Mouse (Mus musculus) E14TG2a.4 (cell line): ENCODE data around the gene Itga2.

Experiments used
- H3K27me3 ChIP-seq: 2 replicates; pipeline ENCODE4 v1.6.1; 2014; ENCODE audit warnings: low read length, control low read depth; ENCODE audit not compliant: insufficient read depth
- H3K36me3 ChIP-seq: 2 replicates; pipeline ENCODE4 v1.6.1; 2014; ENCODE audit warnings: low read length, control low read depth; ENCODE audit not compliant: insufficient read depth
- H3K4me1 ChIP-seq: replicated peaks from 2 replicates; pipeline ENCODE4 v1.6.1; 2014; ENCODE audit warnings: low read depth, low read length, control low read depth
- H3K4me3 ChIP-seq: replicated peaks from 2 replicates; pipeline ENCODE4 v1.5.1; 2014; ENCODE audit warnings: mild to moderate bottlenecking, low read length
- H3K9me3 ChIP-seq: 2 replicates; pipeline ENCODE4 v1.6.1; 2014; ENCODE audit warnings: low read length, control low read depth
- CTCF ChIP-seq: conservative IDR thresholded peaks from 2 replicates; pipeline ENCODE4 v1.5.1; 2014; ENCODE audit warnings: low read length
- NANOG ChIP-seq: IDR thresholded peaks from 2 replicates; pipeline ENCODE4 v1.6.1; 2014; ENCODE audit warnings: borderline replicate concordance, low read length, mixed read lengths
- POU5F1 ChIP-seq: IDR thresholded peaks from 2 replicates; pipeline ENCODE4 v1.6.1; 2014; ENCODE audit warnings: low read length, borderline replicate concordance

Itga2 gene

DNA sequence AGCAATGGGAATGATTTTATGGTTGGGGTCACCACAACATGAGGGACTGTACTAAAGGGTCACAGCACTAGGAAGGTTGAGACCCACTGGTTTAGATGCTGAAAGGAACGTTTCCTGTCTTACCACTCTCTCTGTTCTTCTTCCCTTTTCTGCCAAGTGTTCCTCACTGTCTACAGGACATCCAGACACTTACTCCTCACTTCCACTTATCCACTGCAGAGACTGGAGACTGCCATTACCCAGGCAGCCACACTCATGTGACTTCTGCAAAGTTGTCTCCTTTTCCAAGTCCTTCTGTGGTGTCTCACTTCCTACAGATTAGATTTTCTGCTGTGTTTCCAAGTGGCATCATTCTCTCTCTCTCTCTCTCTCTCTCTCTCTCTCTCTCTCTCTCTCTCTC lies 7.1 kb downstream of the Itga2 start:
- H3K36me3 ChIP-seq: no peaks in the 10 kb centered on the region
- TF ChIP-seq NANOG (no peak), CTCF (no peak), POU5F1 (no peak)
- H3K9me3 ChIP-seq: no peaks in the 10 kb centered on the region

DNA sequence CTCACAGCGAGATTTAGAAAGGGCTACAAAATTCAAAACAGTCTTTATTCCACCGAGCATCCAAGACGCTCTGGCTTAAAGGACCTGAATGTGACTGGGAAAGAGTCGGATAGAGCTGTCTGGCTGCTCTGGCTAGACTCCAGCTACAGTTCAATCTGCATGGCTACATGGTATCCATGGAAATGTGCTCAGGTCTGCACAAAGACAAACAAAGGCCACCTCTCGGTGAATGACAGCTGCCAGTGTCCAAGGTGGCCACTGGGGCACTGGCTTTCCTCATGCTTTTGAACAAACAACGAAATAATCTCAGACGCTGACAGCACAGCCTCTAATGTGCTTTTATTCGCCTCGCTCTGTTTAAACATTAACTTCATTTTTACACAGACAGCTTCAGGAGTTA lies 8.6 kb downstream of the Itga2 start:
- H3K4me3 ChIP-seq: no peak overlapping the region
- TF ChIP-seq POU5F1: no peak
- H3K36me3 ChIP-seq: no peaks in the 10 kb centered on the region
- H3K27me3 ChIP-seq: peaks cover 11% of the 10 kb centered on the region; the same call in 1 of the 2 replicates
- H3K9me3 ChIP-seq: no peaks in the 10 kb centered on the region
- no peaks in the 10 kb centered on the region for H3K4me1 ChIP-seq

More for the DNA sequence above, 7.1 kb downstream of the Itga2 start:
- Histone ChIP-seq H3K4me3 (no peak overlapping the region), H3K27me3 (peaks cover 16% of the 10 kb centered on the region), H3K4me1 (no peaks in the 10 kb centered on the region)

DNA sequence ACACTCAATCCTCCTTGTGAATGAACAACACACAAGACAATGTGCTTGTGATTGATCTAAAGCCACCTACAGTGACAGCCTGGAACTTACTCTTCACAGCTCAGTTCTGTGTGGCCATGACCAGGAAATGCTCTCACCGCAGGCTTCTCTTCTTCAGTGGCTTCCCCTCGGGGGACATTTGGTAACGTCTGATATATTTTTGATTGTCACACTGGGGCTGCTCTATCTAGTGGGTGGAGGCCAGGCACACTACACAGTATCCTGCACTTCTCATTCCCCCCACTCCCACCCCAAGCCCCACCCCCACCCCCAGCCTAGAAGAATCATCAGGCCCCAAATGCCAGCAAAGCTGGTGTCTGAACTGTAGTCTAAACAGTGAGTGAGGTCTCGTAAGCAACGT lies 16.1 kb downstream of the Itga2 start:
- TF ChIP-seq POU5F1 (no peak), CTCF (no peak), NANOG (no peak)
- Histone ChIP-seq H3K4me1 (no peaks in the 10 kb centered on the region), H3K9me3 (0 out of 2 replicates have a peak, but pooled peaks cover 8% of the 10 kb centered on the region), H3K27me3 (no peaks in the 10 kb centered on the region), H3K4me3 (no peak overlapping the region), H3K36me3 (no peaks in the 10 kb centered on the region)

DNA sequence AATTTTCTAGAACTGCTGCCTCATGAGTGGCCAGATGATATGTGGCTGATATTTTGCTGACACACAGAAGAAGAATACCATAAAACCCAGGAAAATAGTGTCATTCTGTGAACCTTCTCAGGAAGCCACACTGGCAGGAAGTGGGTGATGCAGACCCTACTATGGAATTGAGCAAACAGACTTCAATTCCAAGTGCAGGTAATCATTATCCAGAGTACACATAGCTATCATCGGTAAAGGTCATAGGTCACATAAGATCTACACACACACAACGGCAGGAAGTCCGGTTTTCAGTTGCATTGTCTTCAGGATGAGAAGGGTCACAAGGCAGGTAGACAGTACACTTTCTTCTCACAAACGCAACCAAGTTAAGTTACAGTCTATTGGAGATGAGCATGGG lies 16.9 kb downstream of the Itga2 start:
- no peak for TF ChIP-seq NANOG
- no peak for TF ChIP-seq POU5F1
- TF ChIP-seq CTCF: no peak
- Histone ChIP-seq H3K36me3 (no peaks in the 10 kb centered on the region), H3K9me3 (0 out of 2 replicates have a peak, but pooled peaks cover 8% of the 10 kb centered on the region), H3K27me3 (no peaks in the 10 kb centered on the region), H3K4me3 (no peak overlapping the region), H3K4me1 (no peaks in the 10 kb centered on the region)

DNA sequence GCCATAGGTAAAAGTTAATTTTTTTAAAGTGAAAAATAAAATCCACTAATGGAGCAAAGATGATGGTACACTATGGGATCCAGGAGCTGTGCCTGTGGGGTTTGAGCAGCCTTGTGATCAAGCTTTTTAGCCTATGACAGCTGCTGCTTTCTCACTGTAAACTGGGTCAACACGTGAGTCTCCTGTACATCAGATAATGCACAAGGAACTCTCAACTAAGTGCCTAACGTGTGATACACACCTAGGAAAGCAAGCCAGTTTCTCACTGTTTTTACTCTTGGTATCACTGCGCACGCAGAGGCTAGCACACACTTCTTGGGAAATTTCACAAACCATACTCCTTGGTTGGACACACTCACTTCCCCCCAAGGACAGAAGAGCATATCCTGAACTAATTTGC lies 17.3 kb downstream of the Itga2 start:
- 0 out of 2 replicates have a peak, but pooled peaks cover 8% of the 10 kb centered on the region for H3K9me3 ChIP-seq
- H3K4me3 ChIP-seq: no peak overlapping the region
- no peaks in the 10 kb centered on the region for H3K27me3 ChIP-seq
- H3K4me1 ChIP-seq: no peaks in the 10 kb centered on the region
- TF ChIP-seq POU5F1 (no peak), CTCF (no peak), NANOG (no peak)
- H3K36me3 ChIP-seq: no peaks in the 10 kb centered on the region

DNA sequence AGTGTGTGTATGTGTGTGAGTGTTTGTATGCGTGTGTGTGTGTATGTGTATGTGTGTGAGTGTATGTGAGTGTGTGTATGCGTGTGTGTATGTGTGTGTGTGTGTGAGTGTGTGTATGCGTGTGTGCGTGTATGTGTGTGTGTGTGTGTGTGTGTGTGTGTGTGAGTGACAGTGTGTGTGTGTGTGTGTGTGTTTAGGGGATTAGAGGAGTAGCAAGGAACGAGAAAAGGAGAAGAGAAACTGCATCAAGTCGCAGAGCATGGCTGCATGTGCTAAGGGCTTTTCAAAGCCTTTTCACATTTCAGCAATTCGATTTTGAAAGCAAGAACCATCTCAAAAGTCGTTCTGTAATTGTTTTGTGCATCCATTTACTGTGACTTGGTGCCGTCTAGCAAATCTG lies 21.3 kb downstream of the Itga2 start:
- Histone ChIP-seq H3K4me1 (no peaks in the 10 kb centered on the region), H3K4me3 (no peak overlapping the region), H3K27me3 (no peaks in the 10 kb centered on the region), H3K36me3 (no peaks in the 10 kb centered on the region), H3K9me3 (0 out of 2 replicates have a peak, but pooled peaks cover 8% of the 10 kb centered on the region)
- TF ChIP-seq NANOG: no peak
- no peak for TF ChIP-seq POU5F1
- no peak for TF ChIP-seq CTCF

DNA sequence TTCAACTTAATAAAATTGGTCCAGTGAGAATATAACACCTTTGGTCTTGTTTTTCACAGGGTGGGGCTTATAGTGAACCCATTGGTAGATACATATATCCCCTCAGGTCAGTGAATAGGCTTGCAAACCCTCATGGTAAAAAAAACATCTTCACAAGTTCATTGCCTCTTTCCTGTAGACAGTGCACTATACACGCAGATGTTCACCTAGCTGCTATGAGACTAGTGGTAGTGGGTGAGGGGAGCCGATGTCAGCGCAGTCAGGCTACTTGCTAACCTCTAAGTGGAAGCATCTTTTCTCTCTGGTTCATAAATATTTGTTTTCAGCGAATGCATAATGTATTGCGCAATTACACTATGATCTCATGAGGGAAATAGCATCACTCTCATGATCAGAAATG lies 22.4 kb downstream of the Itga2 start:
- Histone ChIP-seq H3K4me3 (no peak overlapping the region), H3K9me3 (0 out of 2 replicates have a peak, but pooled peaks cover under 1% of the 10 kb centered on the region), H3K4me1 (no peaks in the 10 kb centered on the region), H3K27me3 (no peaks in the 10 kb centered on the region), H3K36me3 (no peaks in the 10 kb centered on the region)
- no peak for TF ChIP-seq POU5F1
- no peak for TF ChIP-seq NANOG
- TF ChIP-seq CTCF: no peak; the same call in 1 of the 2 replicates

DNA sequence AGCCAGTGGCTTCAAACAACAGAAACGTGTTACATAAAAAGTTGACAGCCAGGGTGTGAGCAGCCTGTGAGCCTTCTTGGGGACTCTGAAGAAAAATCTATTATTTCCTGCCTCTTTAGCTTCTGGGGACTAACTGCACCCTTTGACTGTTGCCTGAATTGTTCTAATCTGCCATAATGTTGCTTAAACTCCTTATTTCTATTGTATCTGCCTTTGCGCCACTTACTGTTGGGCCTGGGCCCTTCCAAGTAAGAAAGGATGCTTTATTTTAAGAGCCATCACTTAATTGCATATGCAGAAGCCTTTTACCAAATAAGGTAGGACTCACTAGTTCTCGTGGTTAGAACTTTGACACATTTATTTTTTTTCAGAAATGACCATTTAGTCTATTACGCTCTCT lies 24.0 kb downstream of the Itga2 start:
- H3K4me1 ChIP-seq: no peaks in the 10 kb centered on the region
- no peak overlapping the region for H3K4me3 ChIP-seq
- H3K27me3 ChIP-seq: no peaks in the 10 kb centered on the region
- TF ChIP-seq NANOG (no peak), CTCF (no peak), POU5F1 (no peak)
- no peaks in the 10 kb centered on the region for H3K36me3 ChIP-seq
- H3K9me3 ChIP-seq: no peaks in the 10 kb centered on the region

DNA sequence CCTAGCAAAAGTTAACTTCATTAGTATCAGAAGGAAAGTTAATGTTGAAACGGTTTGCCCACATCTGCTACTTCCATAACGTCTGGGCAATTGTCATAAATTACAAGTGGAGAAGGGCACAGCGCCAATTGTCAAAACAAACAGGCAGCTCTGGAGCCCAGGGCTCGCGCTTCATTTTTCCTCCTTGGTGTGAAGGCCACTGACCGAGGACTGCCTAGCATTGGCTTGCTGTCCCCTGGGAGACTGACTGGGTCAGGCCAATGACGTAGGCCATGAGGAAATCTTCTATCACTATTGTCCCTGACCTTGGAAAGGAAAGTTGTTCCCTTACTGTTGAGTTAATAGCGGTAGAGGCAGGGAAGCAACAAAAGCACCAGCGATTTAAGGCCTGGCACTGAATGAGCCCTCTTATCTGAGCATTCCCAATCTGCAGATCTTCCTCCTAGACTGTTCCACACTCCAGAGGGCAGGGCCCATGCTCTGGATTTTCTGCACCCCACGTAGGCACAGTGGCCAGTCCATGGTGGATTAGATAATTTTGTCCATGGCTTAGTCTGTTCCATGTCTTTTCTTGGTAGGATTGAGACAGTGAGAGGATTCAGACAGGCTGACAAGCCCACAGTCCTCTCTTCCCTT lies 35.0 kb downstream of the Itga2 start:
- no peaks in the 10 kb centered on the region for H3K27me3 ChIP-seq
- H3K9me3 ChIP-seq: no peaks in the 10 kb centered on the region
- H3K36me3 ChIP-seq: no peaks in the 10 kb centered on the region
- no peak overlapping the region for H3K4me3 ChIP-seq
- no peaks in the 10 kb centered on the region for H3K4me1 ChIP-seq
- TF ChIP-seq POU5F1: no peak
- no peak for TF ChIP-seq NANOG
- TF ChIP-seq CTCF: no peak

DNA sequence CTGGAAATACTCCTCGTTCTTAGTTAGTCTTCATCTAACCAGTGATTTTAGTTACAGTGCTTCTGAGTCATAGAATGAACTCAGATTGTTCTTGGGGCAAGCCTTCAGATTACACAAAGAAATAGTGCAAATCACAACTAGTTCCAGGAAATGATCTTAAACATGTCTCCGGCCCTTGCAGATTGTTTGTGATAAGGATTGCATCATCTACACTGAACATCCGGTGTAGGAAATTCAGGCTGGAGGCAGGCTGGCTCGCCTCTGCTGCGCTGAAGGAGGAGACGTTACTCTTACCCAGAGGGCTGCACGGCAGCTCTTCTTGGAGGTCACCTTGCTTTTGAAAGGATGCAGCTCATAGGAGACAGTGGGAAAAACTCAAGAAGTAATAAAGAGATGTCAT lies 36.0 kb downstream of the Itga2 start:
- Histone ChIP-seq H3K4me3 (no peak overlapping the region), H3K27me3 (no peaks in the 10 kb centered on the region), H3K36me3 (no peaks in the 10 kb centered on the region), H3K4me1 (no peaks in the 10 kb centered on the region), H3K9me3 (no peaks in the 10 kb centered on the region)
- TF ChIP-seq NANOG (no peak), CTCF (no peak), POU5F1 (no peak)
